Mouse (Mus musculus) small intestine, adult 2 months (tissue): ENCODE measurements around the gene Nkg7.
"Not testable (repeated sequence)": the region's sequence is repeated elsewhere in the genome, so short reads cannot be mapped to it uniquely, and the experiment has no call there.

Source experiments
- CTCF ChIP-seq: fragments of 200-500 bp; IDR thresholded peaks from 2 replicates; pipeline ENCODE4 v1.5.1; 2012; ENCODE audit warnings: low read depth, mild to moderate bottlenecking, control low read depth, inconsistent platforms, low read length, moderate library complexity, mixed read lengths; ENCODE audit not compliant: insufficient replicate concordance, insufficient read length; ENCODE audit errors: extremely low read depth
- POLR2A ChIP-seq: fragments of 200-500 bp; IDR thresholded peaks from 2 replicates; pipeline ENCODE4 v1.6.1; 2012; ENCODE audit warnings: low read depth, mild to moderate bottlenecking, control low read depth, inconsistent platforms, low read length, moderate library complexity

GRCm38 (mm10) chr7:43411724-43412123 lies 25.1 kb upstream of the Nkg7 start:
- TF ChIP-seq CTCF, POLR2A: not testable (repeated sequence)
